Mouse (Mus musculus) thymus, adult 2 months (tissue): ENCODE data around the gene Cyb561d2.

Experiments
- CTCF ChIP-seq: fragments of 200-500 bp; IDR thresholded peaks from 2 replicates; pipeline ENCODE4 v1.5.1; 2012; ENCODE audit warnings: mild to moderate bottlenecking, control low read depth, low read length, moderate library complexity, borderline replicate concordance; ENCODE audit not compliant: control insufficient read depth, poor library complexity, insufficient read depth; ENCODE audit errors: extremely low read depth
- POLR2A ChIP-seq: fragments of 200-500 bp; IDR thresholded peaks from 2 replicates; pipeline ENCODE4 v1.6.1; 2012; ENCODE audit warnings: mild to moderate bottlenecking, low read length, control low read depth, moderate library complexity; ENCODE audit not compliant: control insufficient read depth, poor library complexity, insufficient read depth; ENCODE audit errors: extremely low read depth

- TF ChIP-seq CTCF, result no peak
- TF ChIP-seq POLR2A, result no peak
Observed at GRCm38 (mm10) chr9:107572327-107572662, 30.3 kb upstream of the Cyb561d2 start.
